Mouse (Mus musculus) neural tube, embryonic 14.5 days (tissue): ENCODE results near the gene Gm5767. TPM values are rescaled to one million over a fixed set of nuclear protein-coding genes. Genes with fewer than 3 reads are reported as not detected.

Source experiments
- ATAC-seq: fragments of 200-750 bp; cut with Nextera tagmentation; 2 replicates; pipeline ENCODE4 v1.8.0; 2017; ENCODE audit warnings: low read depth, mild to moderate bottlenecking, moderate TSS enrichment, moderate library complexity
- H3K27ac ChIP-seq: fragments of 300-500 bp; sonication (generic); 2 replicates; pipeline ENCODE4 v1.5.1; 2014; ENCODE audit warnings: low read depth, mild to moderate bottlenecking, control low read depth, low read length, moderate library complexity, mixed read lengths
- H3K27me3 ChIP-seq: fragments of 300-500 bp; sonication (generic); 2 replicates; pipeline ENCODE4 v1.6.1; 2014; ENCODE audit warnings: low read length; ENCODE audit not compliant: control insufficient read depth, insufficient read depth
- H3K36me3 ChIP-seq: fragments of 300-500 bp; sonication (generic); 2 replicates; pipeline ENCODE4 v1.6.1; 2014; ENCODE audit warnings: low read length, mixed read lengths; ENCODE audit not compliant: control insufficient read depth, insufficient read depth
- H3K4me1 ChIP-seq: fragments of 300-500 bp; sonication (generic); 2 replicates; pipeline ENCODE4 v1.6.1; 2014; ENCODE audit warnings: low read length; ENCODE audit not compliant: control insufficient read depth, insufficient read depth
- H3K4me2 ChIP-seq: fragments of 300-500 bp; sonication (generic); 2 replicates; pipeline ENCODE4 v1.6.1; 2014; ENCODE audit warnings: mild to moderate bottlenecking, low read depth, low read length, control low read depth
- H3K4me3 ChIP-seq: fragments of 300-500 bp; sonication (generic); 2 replicates; pipeline ENCODE4 v1.5.1; 2014; ENCODE audit warnings: low read depth, low read length, control low read depth, mixed read lengths
- H3K9ac ChIP-seq: fragments of 300-500 bp; sonication (generic); replicated peaks from 2 replicates; pipeline ENCODE4 v1.6.1; 2014; ENCODE audit warnings: low read depth, mild to moderate bottlenecking, control low read depth, low read length, mixed read lengths
- H3K9me3 ChIP-seq: fragments of 300-500 bp; sonication (generic); 2 replicates; pipeline ENCODE4 v1.6.1; 2016; ENCODE audit warnings: low read length; ENCODE audit not compliant: control insufficient read depth
- WGBS: fragments of 180-500 bp; shearing (Covaris S2); extraction: QIAGEN DNeasy Blood & Tissue Kit; methylation state at CpG from one replicate; pipeline ENCODE4 v1.1.7; 2014; 5-methylcytosine and 5-hydroxymethylcytosine counted together
- polyA plus RNA-seq: library from polyadenylated mRNA; unstranded; fragments of >200 nt; fragmentation: Nextera tagmentation; extraction: Ambion mirVana; gene quantifications from 2 replicates; pipeline ENCODE4 v1.2.1, GENCODE M21; 2014

Gm5767 gene
- polyA plus RNA-seq, 1 experiment from 2014 or later: not detected

DNA sequence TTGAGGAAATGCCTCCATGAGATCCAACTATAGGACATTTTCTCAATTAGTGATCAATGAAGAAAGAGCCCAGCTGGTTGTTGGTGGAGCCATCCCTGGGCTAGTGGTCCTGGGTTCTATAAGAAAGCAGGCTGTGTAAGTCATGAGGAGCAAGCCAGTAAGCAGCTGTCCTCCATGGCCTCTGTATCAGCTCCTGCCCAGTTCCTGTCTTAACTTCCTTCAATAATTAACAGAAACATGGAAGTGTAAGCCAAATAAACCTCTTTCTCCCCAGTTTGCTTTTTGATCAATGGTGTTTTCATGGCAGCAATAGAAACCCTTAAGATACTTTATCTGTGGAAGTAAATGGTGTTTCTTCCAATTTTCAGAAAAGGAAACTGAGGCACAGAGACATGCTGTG, 7.8 kb upstream of the Gm5767 start:
- Histone ChIP-seq H3K4me1 (peaks cover 29% of the 10 kb centered on the region), H3K27ac (no peak overlapping the region), H3K9ac (no peak overlapping the region), H3K36me3 (no peaks in the 10 kb centered on the region), H3K27me3 (no peaks in the 10 kb centered on the region), H3K9me3 (no peaks in the 10 kb centered on the region), H3K4me3 (no peak overlapping the region), H3K4me2 (peak overlapping the region; percentile 89; the same call in 1 of the 2 replicates)
- ATAC-seq: no peak

DNA sequence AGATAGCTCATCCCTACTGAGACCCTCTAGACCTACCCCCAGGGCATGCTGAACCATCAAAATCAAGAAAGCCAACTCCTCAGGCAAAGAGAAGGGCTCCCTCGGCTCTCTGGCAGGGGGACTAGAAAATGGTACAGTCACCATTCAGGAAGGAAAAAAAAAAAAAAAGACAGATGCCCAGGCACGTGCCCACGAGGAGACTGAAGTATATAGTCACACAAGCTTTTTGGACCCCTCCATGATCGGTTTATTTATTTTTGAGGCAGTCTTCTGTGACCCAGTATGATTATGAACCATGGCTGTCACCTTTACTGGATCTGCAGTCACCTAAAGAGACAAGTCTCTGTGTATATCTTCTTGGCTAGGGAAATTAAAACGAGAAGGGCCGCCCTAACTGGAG, 7.2 kb upstream of the Gm5767 start:
- Histone ChIP-seq H3K4me1 (peaks cover 24% of the 10 kb centered on the region), H3K27me3 (no peaks in the 10 kb centered on the region), H3K9ac (no peak overlapping the region), H3K36me3 (no peaks in the 10 kb centered on the region), H3K4me2 (no peak overlapping the region), H3K27ac (no peak overlapping the region), H3K4me3 (no peak overlapping the region), H3K9me3 (no peaks in the 10 kb centered on the region)
- ATAC-seq: no peak
- WGBS: 68% methylated on average over 6 of the region's 6 CpGs

DNA sequence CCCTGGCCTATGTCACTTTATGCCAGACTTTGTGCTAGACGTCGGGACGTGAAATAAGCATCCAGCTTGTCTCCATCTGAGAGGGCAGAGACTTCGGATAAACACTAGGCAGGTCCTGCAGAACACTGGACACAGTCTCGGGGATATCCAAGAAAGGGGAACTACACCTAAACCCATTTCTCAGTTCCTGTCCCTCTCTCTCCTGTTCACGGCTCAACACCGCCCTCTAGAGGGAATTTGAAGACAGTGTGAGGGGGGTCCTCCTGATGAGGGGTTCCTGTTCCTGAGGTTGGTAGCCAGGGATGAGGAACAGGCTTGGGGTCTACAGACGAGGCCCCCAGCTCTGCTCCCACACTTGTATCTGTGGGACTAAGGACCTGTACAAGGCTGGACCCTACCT, 6.4 kb upstream of the Gm5767 start:
- Histone ChIP-seq H3K4me1 (peaks cover 16% of the 10 kb centered on the region), H3K27me3 (no peaks in the 10 kb centered on the region), H3K27ac (no peak overlapping the region), H3K4me2 (no peak overlapping the region), H3K4me3 (no peak overlapping the region), H3K36me3 (no peaks in the 10 kb centered on the region), H3K9me3 (no peaks in the 10 kb centered on the region), H3K9ac (no peak overlapping the region)
- WGBS: 4% methylated on average over 8 of the region's 8 CpGs
- no peak for ATAC-seq

GRCm38 (mm10) chr16:8675559-8675958, 5.0 kb upstream of the Gm5767 start:
- Histone ChIP-seq H3K4me2 (no peak overlapping the region), H3K36me3 (no peaks in the 10 kb centered on the region), H3K4me1 (peaks cover 3% of the 10 kb centered on the region; the same call in 1 of the 2 replicates), H3K4me3 (no peak overlapping the region), H3K9ac (no peak overlapping the region), H3K27me3 (no peaks in the 10 kb centered on the region), H3K27ac (no peak overlapping the region), H3K9me3 (no peaks in the 10 kb centered on the region)
- 78% methylated on average over 8 of the region's 8 CpGs for WGBS
- ATAC-seq: no peak

- 74% methylated on average over 2 of the region's 2 CpGs for WGBS
- no peaks in the 10 kb centered on the region for H3K4me1 ChIP-seq
- H3K9ac ChIP-seq: no peak overlapping the region
- no peak for ATAC-seq
- H3K4me3 ChIP-seq: no peak overlapping the region
- H3K9me3 ChIP-seq: no peaks in the 10 kb centered on the region
- no peak overlapping the region for H3K4me2 ChIP-seq
- no peaks in the 10 kb centered on the region for H3K27me3 ChIP-seq
- no peak overlapping the region for H3K27ac ChIP-seq
- no peaks in the 10 kb centered on the region for H3K36me3 ChIP-seq
Observed at GRCm38 (mm10) chr16:8676228-8676627, 4.3 kb upstream of the Gm5767 start.

DNA sequence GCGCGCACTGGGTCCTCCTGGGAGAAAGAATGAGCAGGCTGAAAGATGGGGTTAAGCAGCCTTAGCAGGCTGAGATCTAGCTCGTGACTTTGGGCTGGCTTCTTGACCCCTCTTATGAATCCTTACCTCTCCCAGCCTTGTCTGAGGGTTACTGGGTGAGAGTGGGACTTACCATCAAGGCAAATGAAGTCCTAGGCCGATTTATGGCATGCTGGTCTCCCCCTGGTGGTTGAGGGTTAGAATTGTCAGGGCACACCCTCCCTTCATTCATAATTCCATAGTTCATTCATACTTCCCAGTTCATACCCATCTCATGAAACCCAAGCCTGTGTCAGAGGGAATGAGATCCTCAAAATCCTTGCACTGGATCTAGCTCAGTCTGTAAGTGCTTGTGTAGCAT, 3.8 kb upstream of the Gm5767 start:
- 50% methylated on average over 4 of the region's 4 CpGs for WGBS
- Histone ChIP-seq H3K4me2 (no peak overlapping the region), H3K36me3 (no peaks in the 10 kb centered on the region), H3K9me3 (no peaks in the 10 kb centered on the region), H3K4me3 (no peak overlapping the region), H3K27ac (no peak overlapping the region), H3K4me1 (no peaks in the 10 kb centered on the region), H3K27me3 (no peaks in the 10 kb centered on the region), H3K9ac (no peak overlapping the region)
- no peak for ATAC-seq

DNA sequence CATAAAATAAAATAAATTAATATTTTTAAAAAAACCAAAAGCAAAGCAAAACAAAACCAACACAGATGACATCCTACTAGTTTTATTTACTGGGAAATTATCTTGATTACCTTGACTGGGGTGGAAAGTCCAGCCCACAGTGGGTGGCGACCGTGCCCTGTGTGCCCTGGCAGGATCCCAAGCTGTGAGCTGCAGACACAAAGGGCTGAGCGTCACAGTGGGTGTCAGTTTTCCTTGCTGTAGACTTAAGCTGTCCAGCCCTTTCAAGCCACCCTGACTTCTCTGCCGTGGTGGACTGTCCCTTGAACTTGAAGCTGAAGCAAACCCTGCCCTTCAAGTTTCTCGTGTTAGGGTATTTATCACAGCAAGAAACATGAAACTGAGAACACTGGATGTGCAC, 2.5 kb upstream of the Gm5767 start:
- no peak overlapping the region for H3K4me2 ChIP-seq
- no peaks in the 10 kb centered on the region for H3K4me1 ChIP-seq
- H3K36me3 ChIP-seq: no peaks in the 10 kb centered on the region
- no peaks in the 10 kb centered on the region for H3K9me3 ChIP-seq
- no peak for ATAC-seq
- H3K27ac ChIP-seq: no peak overlapping the region
- no peak overlapping the region for H3K9ac ChIP-seq
- WGBS: 50% methylated on average over 5 of the region's 5 CpGs
- H3K4me3 ChIP-seq: no peak overlapping the region
- no peaks in the 10 kb centered on the region for H3K27me3 ChIP-seq

GRCm38 (mm10) chr16:8678676-8679075, 1.9 kb upstream of the Gm5767 start:
- 85% methylated on average over 4 of the region's 4 CpGs for WGBS
- Histone ChIP-seq H3K36me3 (0 out of 2 replicates have a peak, but pooled peaks cover 1% of the 10 kb centered on the region), H3K27ac (no peak overlapping the region), H3K4me2 (no peak overlapping the region), H3K9ac (no peak overlapping the region), H3K4me3 (no peak overlapping the region), H3K9me3 (no peaks in the 10 kb centered on the region), H3K27me3 (no peaks in the 10 kb centered on the region), H3K4me1 (no peaks in the 10 kb centered on the region)
- ATAC-seq: no peak

DNA sequence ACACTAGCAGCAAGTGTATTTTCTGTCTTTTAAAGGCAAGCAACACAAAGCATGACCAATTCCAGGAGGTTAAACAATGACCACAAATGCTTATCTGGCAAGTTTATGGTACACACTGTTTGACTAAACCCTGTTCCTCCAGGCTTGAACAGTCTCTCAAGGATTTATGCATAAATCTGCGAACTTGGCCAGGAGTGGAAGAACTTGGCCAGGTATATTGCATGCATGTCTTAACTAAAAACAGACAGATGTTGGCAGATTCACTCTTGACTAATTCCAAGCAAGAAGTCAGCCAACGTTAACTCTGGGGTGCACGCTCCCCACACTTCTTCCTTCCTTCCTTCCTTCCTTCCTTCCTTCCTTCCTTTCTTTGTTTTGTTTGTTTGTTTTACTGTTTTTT, 790 bp upstream of the Gm5767 start:
- Histone ChIP-seq H3K4me2 (no peak overlapping the region), H3K36me3 (0 out of 2 replicates have a peak, but pooled peaks cover 2% of the 10 kb centered on the region), H3K27me3 (no peaks in the 10 kb centered on the region), H3K27ac (no peak overlapping the region), H3K4me3 (no peak overlapping the region), H3K9ac (no peak overlapping the region), H3K9me3 (no peaks in the 10 kb centered on the region), H3K4me1 (no peaks in the 10 kb centered on the region)
- ATAC-seq: no peak
- 82% methylated on average over 3 of the region's 3 CpGs for WGBS

GRCm38 (mm10) chr16:8685087-8685486, 4.5 kb downstream of the Gm5767 start:
- H3K4me1 ChIP-seq: no peaks in the 10 kb centered on the region
- no peak overlapping the region for H3K4me3 ChIP-seq
- ATAC-seq: no peak
- H3K27me3 ChIP-seq: no peaks in the 10 kb centered on the region
- no peak overlapping the region for H3K27ac ChIP-seq
- 77% methylated on average over 4 of the region's 4 CpGs for WGBS
- peaks cover 5% of the 10 kb centered on the region; the same call in 1 of the 2 replicates for H3K36me3 ChIP-seq
- no peak overlapping the region for H3K4me2 ChIP-seq
- H3K9me3 ChIP-seq: no peaks in the 10 kb centered on the region
- no peak overlapping the region for H3K9ac ChIP-seq
